Mouse (Mus musculus): ENCODE measurements around the gene Dnmt3c.
"Not testable (repeated sequence)": the region's sequence is repeated elsewhere in the genome, so short reads cannot be mapped to it uniquely, and the experiment has no call there.

DNA sequence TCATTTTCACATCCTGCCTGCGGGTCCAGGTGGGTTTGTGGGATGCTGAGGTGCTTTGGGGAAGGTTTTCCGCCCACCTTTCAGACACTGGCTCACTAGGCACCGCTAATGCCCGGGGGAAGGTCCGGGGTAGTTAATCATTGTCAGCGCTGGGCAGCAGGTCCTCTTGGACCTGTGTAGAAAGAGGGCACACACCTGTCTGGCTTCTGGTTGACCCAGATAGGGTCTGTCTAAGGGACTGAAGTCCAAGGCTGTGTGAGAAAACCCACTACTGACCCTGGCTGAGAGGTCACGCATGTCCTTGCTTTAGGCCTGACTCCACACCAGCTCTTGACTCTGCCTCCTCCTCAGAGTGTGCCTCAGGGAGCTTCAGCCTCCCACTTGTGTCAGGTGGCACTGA lies 3.0 kb upstream of the Dnmt3c start:
- TF ChIP-seq CTCF (IDR thresholded peaks at IDR 0.05; ENCODE audit: borderline replicate concordance, insufficient read depth, low read depth, low read length); POLR2A (IDR thresholded peaks at IDR 0.05; ENCODE audit: borderline replicate concordance, insufficient read depth, low read length): not testable (repeated sequence)
